Mouse (Mus musculus): ENCODE measurements around the gene Ccdc63. TPM values are rescaled to one million over a fixed set of nuclear protein-coding genes. Genes with fewer than 3 reads are reported as not detected.

Gene Ccdc63
- polyA plus RNA-seq, 1 experiment from 2014 or later, result 0.31 TPM

DNA sequence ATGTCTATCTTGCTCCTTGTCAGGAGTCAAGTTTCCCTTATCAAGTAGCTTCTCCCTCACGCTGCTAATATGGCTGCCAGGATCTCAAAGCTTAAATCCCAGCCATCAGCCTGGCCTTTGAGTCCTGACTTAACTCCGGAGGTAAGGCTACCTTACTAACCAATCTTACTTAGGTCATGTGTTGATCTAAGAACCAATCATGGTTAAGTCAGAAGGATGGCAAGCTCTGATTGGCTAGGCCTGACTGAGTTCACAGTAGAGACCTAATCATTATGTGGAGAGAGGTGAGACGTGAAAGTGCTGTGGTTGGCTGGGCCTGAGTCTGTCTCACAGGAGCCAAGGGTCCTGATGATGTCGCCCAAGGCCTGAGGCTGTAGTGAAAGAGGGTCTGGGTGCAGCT, 68.6 kb downstream of the Ccdc63 start:
- H3K36me3 ChIP-seq (ENCODE audit: control insufficient read depth, insufficient read depth, low read length), result no peaks in the 10 kb centered on the region
- no peaks in the 10 kb centered on the region for H3K27me3 ChIP-seq (ENCODE audit: control insufficient read depth, insufficient read depth, low read length)
- H3K9me3 ChIP-seq (ENCODE audit: control insufficient read depth, low read length), result no peaks in the 10 kb centered on the region
- ATAC-seq (ENCODE audit: low FRiP score, low TSS enrichment), result no peak
- H3K4me2 ChIP-seq (replicated peaks; ENCODE audit: low read depth, low read length), result no peak overlapping the region
- H3K4me3 ChIP-seq (ENCODE audit: low read length), result no peak overlapping the region
- H3K4me1 ChIP-seq (ENCODE audit: control insufficient read depth, insufficient read depth, low read length), result peaks cover 7% of the 10 kb centered on the region; the same call in 1 of the 2 replicates
- WGBS, result 74% methylated on average over 4 of the region's 4 CpGs
- H3K27ac ChIP-seq (ENCODE audit: low read depth, low read length), result no peak overlapping the region
- no peak overlapping the region for H3K9ac ChIP-seq (ENCODE audit: low read depth, low read length)

DNA sequence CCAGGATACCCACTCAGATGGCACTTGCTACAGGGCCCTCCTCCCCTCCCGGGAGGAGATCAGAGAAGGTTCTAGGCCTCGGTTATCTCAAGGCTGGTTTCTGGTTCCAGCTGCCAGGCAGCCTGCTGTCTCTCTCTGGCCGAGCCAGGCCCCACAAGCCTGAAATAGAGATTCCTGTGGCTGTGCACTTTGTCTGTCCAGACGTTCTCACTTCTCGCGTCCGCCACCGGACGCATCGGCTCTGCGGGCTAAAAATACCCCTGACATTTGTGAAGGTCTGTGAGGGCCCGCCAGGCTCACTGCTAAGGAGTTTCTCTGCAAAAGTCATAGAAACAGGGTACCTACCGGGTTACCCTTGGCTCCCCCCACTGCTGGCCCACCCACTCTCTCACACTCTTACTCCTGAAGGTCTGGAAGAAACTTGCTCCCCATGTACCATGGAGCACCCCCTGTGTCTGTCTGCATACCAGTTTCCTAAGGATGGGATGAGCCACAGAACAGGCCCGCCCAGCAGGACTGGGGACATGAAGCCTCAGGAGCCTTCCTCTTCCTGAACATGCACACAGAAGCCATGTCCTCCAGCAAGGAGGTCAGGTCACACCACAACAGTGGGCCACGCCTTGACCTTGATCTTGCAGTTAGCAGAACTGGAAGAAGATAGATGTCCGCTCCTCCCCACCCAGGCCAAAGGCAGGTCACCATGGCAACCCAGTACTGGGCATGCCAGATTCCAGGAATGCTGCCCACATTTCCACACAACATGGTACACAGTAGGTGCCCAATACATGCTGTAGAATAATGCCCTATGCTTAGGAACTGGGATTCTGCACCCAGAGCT, 69.4 kb downstream of the Ccdc63 start:
- Histone ChIP-seq H3K27ac (ENCODE audit: low read depth, low read length) (no peak overlapping the region), H3K9me3 (ENCODE audit: control insufficient read depth, low read length) (no peaks in the 10 kb centered on the region), H3K27me3 (ENCODE audit: control insufficient read depth, insufficient read depth, low read length) (no peaks in the 10 kb centered on the region), H3K9ac (ENCODE audit: low read depth, low read length) (no peak overlapping the region), H3K4me3 (ENCODE audit: low read length) (no peak overlapping the region), H3K36me3 (ENCODE audit: control insufficient read depth, insufficient read depth, low read length) (no peaks in the 10 kb centered on the region), H3K4me2 (replicated peaks; ENCODE audit: low read depth, low read length) (no peak overlapping the region), H3K4me1 (ENCODE audit: control insufficient read depth, insufficient read depth, low read length) (peaks cover under 1% of the 10 kb centered on the region; the same call in 1 of the 2 replicates)
- WGBS, result 82% methylated on average over 16 of the region's 16 CpGs
- ATAC-seq (ENCODE audit: low FRiP score, low TSS enrichment), result no peak

DNA sequence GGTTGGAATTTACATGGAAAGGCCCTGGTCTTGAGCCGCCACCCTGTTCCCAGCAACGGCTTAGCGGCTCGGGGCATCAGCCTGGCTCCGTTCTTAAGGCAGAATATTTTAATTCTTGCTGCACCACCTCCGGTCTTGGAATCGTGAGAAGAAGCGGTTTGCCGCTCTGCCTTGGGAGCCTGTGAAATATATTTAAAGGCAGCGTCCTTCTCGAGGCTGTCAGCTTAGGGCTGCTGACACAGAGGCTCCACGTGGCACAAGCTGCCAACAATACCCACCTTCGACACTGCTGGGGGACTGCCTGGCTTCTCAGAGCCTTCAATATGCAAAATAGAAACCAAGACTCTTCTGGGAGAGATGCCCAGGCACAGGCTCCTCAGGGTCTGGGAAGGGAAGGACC, 72.1 kb downstream of the Ccdc63 start:
- Histone ChIP-seq H3K4me1 (ENCODE audit: control insufficient read depth, insufficient read depth, low read length) (no peaks in the 10 kb centered on the region), H3K9me3 (ENCODE audit: control insufficient read depth, low read length) (no peaks in the 10 kb centered on the region), H3K4me3 (ENCODE audit: low read length) (no peak overlapping the region), H3K27ac (ENCODE audit: low read depth, low read length) (no peak overlapping the region), H3K27me3 (ENCODE audit: control insufficient read depth, insufficient read depth, low read length) (no peaks in the 10 kb centered on the region), H3K36me3 (ENCODE audit: control insufficient read depth, insufficient read depth, low read length) (no peaks in the 10 kb centered on the region), H3K4me2 (replicated peaks; ENCODE audit: low read depth, low read length) (no peak overlapping the region), H3K9ac (ENCODE audit: low read depth, low read length) (no peak overlapping the region)
- no peak for ATAC-seq (ENCODE audit: low FRiP score, low TSS enrichment)
- WGBS, result 82% methylated on average over 13 of the region's 13 CpGs

DNA sequence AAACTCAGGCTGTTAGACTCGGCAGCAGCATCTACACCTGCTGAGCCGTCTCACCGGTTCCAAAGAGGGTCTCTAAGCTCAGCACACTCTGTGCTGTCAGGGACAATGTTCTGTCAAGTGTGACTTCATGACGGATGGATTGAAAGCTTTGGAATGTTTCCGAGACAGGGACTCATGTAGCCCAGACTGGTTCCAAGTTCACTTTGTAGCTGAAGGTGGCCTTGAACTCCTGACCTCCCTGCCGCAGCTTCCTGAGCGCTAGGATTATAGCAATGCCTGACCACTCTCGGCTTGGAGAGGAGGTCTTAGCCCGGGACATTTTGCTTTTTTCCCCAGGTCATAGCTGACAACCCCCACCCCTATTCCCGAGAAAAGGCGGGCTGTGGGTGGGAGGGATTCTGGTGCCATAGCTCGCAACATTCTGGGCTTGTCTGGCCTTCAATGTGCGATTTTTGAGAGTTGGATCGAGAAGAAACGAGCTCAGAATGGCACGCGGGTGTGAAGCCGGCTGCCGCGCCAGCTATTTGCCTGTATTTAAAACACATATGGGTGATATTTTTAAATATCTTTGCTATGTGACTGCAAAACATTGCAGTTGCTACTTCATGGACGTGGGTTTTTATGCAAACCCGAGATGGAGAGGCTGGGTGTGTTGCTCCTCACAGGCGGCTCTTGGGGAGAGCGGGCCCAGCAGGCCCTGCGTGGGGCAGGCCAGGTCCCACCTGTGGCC, 77.3 kb downstream of the Ccdc63 start:
- H3K9ac ChIP-seq (ENCODE audit: low read depth, low read length), result no peak overlapping the region
- H3K4me2 ChIP-seq (replicated peaks; ENCODE audit: low read depth, low read length), result no peak overlapping the region
- H3K4me3 ChIP-seq (ENCODE audit: low read length), result no peak overlapping the region
- H3K36me3 ChIP-seq (ENCODE audit: control insufficient read depth, insufficient read depth, low read length), result no peaks in the 10 kb centered on the region
- H3K27ac ChIP-seq (ENCODE audit: low read depth, low read length), result no peak overlapping the region
- ATAC-seq (ENCODE audit: low FRiP score, low TSS enrichment), result no peak
- peaks cover 26% of the 10 kb centered on the region for H3K4me1 ChIP-seq (ENCODE audit: control insufficient read depth, insufficient read depth, low read length)
- H3K27me3 ChIP-seq (ENCODE audit: control insufficient read depth, insufficient read depth, low read length), result no peaks in the 10 kb centered on the region
- H3K9me3 ChIP-seq (ENCODE audit: control insufficient read depth, low read length), result no peaks in the 10 kb centered on the region
- 64% methylated on average over 25 of the region's 25 CpGs for WGBS

DNA sequence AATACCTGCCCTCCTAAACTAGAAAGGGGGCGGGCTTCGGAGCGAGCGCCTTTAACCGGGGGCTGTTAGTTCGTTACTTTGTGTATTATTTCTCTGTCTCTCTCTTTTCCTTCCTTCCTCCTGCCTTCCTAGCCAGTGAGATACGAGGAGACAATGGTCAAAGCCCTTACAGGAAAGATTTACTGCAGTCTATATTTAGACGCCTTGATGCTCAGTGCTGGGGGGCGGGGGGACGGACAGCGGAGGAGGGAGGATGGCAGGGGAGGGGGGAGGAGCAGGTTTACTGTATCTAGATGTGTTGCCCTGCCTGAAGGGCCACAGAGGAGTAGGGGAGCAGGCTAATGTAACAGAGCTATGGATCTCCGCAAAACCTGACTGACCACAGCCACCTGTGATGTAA, 78.1 kb downstream of the Ccdc63 start:
- H3K9me3 ChIP-seq (ENCODE audit: control insufficient read depth, low read length), result peaks cover 4% of the 10 kb centered on the region
- no peaks in the 10 kb centered on the region for H3K36me3 ChIP-seq (ENCODE audit: control insufficient read depth, insufficient read depth, low read length)
- peak; percentile 17; the same call in 1 of the 2 replicates for ATAC-seq (ENCODE audit: low FRiP score, low TSS enrichment)
- peak overlapping the region; percentile 36 for H3K4me2 ChIP-seq (replicated peaks; ENCODE audit: low read depth, low read length)
- 14% methylated on average over 12 of the region's 12 CpGs for WGBS
- 0 out of 2 replicates have a peak overlapping the region, but pooled peaks have one; percentile 6 for H3K27ac ChIP-seq (ENCODE audit: low read depth, low read length)
- H3K9ac ChIP-seq (ENCODE audit: low read depth, low read length), result no peak overlapping the region
- peaks cover 26% of the 10 kb centered on the region for H3K4me1 ChIP-seq (ENCODE audit: control insufficient read depth, insufficient read depth, low read length)
- no peak overlapping the region for H3K4me3 ChIP-seq (ENCODE audit: low read length)
- H3K27me3 ChIP-seq (ENCODE audit: control insufficient read depth, insufficient read depth, low read length), result no peaks in the 10 kb centered on the region

DNA sequence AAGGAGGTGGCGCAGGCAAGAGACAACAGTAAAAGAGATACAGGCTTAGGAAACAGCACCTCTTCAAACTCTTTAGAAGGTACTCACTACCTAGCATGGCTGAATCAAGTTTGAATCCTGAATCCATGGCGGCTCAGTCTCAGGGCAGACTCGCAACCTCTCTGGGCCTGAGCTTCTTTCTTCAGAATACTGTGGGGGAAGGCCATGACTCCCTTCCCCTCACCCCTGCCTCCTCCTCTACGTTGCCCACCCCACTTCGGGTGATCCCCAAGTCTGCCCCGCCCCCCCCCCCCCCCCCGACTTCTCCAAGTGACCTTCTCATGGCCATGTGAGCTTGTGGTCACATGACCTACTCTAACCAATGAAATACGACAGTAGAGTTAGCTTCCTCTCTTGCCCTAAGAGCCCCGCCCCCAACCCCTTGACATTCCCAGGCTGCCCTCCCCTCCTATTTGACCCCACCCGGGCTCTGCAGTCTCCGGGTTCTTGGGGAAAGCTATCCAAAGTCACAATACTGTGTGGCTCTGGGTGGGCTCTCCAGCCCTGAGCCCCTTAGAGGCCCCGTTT, 79.8 kb downstream of the Ccdc63 start:
- H3K27me3 ChIP-seq (ENCODE audit: control insufficient read depth, insufficient read depth, low read length), result no peaks in the 10 kb centered on the region
- ATAC-seq (ENCODE audit: low FRiP score, low TSS enrichment), result peak; percentile 12; the same call in 1 of the 2 replicates
- no peak overlapping the region for H3K9ac ChIP-seq (ENCODE audit: low read depth, low read length)
- no peaks in the 10 kb centered on the region for H3K36me3 ChIP-seq (ENCODE audit: control insufficient read depth, insufficient read depth, low read length)
- peaks cover 8% of the 10 kb centered on the region for H3K9me3 ChIP-seq (ENCODE audit: control insufficient read depth, low read length)
- H3K27ac ChIP-seq (ENCODE audit: low read depth, low read length), result no peak overlapping the region
- WGBS, result 43% methylated on average over 9 of the region's 12 CpGs
- H3K4me1 ChIP-seq (ENCODE audit: control insufficient read depth, insufficient read depth, low read length), result peaks cover 30% of the 10 kb centered on the region
- H3K4me3 ChIP-seq (ENCODE audit: low read length), result no peak overlapping the region
- 0 out of 2 replicates have a peak overlapping the region, but pooled peaks have one; percentile 3 for H3K4me2 ChIP-seq (replicated peaks; ENCODE audit: low read depth, low read length)

DNA sequence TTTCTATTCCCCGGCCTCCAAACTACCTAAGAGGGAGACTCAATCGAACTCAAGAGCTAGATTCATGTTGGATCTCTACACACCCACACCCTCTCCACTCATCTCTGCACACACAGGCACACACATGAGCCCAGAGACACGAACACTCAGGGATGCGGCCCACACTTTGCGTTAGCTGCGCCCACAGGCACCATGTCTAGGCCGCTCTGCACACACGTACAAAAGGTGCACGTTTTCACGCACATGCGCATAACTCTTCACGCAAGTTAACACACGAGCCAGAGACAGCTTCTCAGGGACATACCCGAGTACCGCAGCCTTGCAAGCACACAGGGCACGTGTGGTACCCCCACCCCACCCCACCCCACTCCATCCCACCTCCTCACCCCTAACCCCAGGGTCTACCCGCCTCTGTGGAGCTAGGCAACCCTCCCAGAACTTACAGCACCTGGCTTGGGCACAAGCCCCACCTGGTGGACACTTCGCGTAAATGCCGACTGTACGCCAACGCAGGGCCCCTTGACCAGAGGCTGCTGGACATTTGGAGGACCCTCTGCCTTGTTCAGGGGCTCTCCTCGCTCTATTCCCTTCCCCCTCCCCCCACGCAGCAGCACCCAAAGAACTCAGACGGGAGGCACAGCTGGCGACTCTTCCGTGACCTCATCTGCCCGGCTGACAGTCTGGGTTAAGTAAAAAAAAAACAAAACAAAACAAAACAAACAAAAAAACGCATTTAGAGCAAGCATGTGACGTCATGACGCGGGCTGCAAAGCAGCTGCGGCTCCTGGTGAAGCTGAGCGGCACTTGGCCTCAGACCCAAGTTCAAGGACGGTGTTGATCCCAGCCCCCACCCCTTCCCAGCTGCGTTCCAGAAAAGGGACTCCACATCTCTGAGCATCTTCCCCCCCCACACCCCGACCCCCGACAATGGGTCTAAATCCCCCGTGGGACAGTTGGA, 81.3 kb downstream of the Ccdc63 start:
- Histone ChIP-seq H3K4me2 (replicated peaks; ENCODE audit: low read depth, low read length) (peak overlapping the region; percentile 45), H3K27ac (ENCODE audit: low read depth, low read length) (no peak overlapping the region), H3K36me3 (ENCODE audit: control insufficient read depth, insufficient read depth, low read length) (no peaks in the 10 kb centered on the region), H3K4me3 (ENCODE audit: low read length) (peak overlapping the region; percentile 27), H3K4me1 (ENCODE audit: control insufficient read depth, insufficient read depth, low read length) (peaks cover 30% of the 10 kb centered on the region), H3K9ac (ENCODE audit: low read depth, low read length) (no peak overlapping the region), H3K27me3 (ENCODE audit: control insufficient read depth, insufficient read depth, low read length) (no peaks in the 10 kb centered on the region), H3K9me3 (ENCODE audit: control insufficient read depth, low read length) (peaks cover 8% of the 10 kb centered on the region)
- WGBS, result 26% methylated on average over 39 of the region's 39 CpGs
- peak; percentile 17; the same call in 1 of the 2 replicates for ATAC-seq (ENCODE audit: low FRiP score, low TSS enrichment)

Data from kidney, embryonic 14.5 days (tissue).